Mouse (Mus musculus) spleen, adult 18-20 months (tissue): Measurements from ENCODE around the gene Fbxw7.
A peak's percentile ranks its signal among the peaks of the same experiment; 100 is the strongest.

Source experiments
- DNase-seq, 2 experiments: peaks; one replicate each; pipeline ENCODE4 v3.0.0; 2022; ENCODE audit warnings: mixed read lengths in 2 of 2

Fbxw7 gene

DNA sequence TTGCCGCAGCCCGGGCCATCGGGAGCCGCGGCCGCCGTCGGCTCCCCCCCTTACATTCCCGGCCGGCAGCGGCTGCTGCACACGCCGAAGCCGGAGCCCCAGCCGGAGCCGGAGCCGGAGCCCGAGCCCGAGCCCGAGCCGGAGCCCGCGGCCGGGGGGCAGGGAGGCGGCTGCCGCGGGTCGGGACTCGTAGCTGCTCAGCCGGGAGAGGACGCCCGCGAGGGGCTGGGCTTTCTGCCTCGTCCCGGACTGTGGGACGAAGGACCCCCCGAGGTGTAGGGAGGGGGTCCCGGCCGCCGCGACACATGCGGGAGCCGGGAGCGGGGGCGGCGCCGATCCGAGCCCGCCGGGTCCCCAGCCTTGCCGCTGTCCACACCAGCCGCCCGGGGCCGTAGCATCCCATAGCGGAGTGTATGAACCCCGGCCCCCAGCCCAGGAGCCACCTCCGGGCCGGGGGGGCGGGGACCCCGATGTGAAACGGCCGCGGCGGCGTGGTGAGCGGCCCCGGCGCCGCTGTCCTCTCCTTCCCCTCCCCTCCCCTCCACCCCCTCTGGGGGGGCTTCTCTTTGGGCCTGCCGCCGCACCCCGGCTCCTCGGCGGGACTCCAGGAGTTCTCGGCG is at the start of gene Fbxw7:
TSS of gene Fbxw7 (plus strand) at position 507 of the 620 bp plus-strand sequence.
- DNase-seq: no peak

DNA sequence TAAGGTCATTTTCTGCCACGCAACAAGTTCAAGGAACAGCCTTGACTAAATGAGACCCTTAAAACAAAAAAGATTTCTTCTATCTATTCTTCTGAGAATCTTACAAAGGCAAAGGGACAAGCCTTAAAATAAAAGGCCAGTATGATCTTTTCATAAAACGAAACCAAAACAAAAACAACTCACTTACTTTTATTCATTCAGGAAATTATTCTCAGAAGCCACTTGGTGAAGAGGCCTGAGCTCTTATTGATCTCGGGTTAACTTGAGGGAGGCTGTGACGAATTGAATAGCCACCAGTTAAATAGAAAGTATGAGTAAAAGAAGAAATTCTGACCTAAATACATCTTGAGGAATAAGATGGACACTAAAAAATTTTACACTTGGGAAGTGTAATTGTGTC is 46.1 kb upstream of the Fbxw7 start:
- DNase-seq: no peak

DNA sequence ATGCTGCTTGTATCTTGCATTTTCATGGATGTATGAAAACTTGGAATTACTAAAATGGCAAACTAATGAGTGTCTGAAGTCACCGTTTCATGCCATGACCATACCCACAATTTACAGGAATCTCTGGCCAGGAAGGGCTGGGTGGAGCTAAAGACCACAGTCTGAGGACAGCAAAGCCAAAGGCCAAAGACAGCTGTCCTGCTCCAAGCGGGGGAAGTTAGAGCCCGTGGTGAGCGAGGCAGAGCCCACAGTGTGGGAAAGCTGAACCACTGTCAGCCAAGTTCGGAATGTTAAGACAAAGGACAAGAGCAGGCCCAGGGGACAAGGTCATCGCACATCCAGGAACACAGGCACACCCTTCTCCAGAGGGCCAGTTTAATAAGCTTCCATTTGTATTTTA is 45.7 kb upstream of the Fbxw7 start:
- no peak for DNase-seq

DNA sequence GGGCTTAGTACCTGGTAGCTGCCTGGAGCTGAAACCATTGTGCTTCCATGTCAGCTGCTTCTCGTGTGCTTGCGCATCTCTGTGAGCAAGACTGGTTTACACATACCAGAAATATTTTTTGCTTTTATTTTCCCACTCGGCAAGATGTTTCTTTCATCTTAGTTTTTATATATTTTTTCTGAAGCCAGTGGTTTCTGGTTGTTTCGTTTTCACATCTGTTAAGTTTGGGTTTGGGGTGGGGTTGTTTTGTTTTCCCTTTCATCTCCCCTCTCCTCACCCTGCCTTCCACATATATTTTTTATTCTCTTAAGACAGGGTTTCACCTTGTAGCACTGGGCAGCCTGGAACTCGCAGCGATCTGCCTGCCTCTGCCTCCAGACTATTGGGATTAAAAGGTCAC is 44.5 kb upstream of the Fbxw7 start:
- no peak for DNase-seq

DNA sequence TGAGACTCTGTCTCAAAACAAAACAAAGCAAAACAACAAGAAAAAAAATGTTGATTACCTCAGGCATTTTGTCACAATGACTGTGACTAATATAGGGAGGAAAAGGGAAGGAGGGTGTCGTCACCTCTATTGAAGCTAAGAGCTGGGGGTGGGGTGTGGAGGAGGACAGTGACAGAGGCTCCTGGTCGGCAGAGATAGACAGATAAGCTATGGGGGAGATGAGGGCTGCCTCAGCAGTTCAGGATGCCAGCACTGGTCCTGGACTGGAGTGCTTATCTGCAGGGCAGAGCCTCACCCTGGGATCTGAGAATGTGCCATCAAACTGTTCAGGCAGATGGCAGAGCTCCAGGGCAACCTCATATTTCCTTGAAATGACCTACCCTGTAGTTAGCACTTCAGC is 43.1 kb upstream of the Fbxw7 start:
- DNase-seq: no peak

DNA sequence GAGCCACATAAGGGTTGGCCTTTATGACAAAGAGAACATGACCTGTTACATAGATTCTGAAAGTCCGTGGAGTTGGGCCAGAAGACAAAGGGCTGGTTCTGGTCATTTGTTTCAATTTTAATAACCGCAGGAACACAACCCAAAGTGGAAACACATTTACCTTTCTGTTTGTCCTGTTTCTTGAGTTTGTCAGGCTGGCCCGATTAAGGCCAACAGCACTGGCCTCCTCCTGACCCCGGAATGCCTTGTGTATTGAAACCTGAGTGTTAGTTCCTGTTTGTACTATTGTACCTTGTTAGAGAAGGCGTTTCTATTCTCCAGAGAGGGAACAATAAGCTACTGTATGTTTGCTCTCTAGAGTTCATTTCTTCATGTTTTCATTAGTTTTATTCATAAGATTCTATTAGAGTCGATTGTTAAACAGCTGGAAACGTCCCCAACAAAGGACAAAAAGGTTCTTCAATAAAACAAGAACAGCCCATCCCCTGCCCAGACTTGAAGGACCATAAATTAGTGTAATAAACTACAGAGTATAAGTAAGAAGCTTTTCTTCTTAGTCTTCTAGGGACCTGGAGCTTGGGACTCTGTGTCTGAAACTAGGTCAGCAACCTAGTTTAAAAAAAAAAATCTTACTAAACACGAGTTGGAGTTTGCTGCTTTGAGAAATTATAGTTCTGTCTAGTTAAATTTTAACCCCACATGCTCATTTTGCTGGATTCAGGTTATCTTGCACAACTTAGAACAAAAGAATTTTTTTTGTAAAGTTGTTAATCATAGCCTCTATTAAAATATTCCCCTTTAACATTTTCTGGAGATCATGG is 40.6 kb upstream of the Fbxw7 start:
- DNase-seq: no peak

DNA sequence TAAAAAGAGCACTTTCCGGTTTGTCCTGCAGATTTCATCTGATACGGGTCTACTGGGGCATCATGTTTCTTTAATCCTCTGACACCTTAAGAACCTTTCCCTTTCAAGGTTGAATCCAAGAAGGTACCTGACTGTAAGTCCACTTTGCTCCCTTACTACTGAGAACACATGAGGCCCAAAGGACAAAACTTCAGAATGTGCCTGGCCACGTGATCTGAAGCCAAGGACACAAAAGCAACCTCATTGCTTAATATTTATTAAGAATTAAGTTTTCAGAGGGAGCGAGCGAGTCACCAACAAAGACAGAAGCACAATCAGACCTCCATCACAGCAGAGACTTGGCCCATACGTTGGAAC is 40.0 kb upstream of the Fbxw7 start:
- DNase-seq: no peak

DNA sequence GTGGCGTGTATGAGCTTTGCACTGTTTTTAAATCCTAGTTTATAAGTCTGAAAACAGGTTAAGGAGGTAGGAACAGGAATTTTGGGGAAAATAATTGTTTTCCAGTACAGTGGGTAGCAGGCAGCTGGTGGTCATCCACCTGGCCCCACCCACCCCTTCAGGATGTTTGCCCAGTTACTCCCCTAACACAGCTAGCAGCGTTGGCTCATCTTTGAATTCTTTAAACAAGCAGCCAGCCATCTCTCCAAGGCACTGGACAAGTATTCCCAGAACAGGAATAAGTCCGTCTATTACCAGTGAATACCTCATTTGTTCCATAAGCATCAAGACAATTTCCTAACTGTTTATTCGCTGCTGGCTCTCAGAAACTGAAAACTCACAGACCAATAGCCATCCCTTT is 39.5 kb upstream of the Fbxw7 start:
- no peak for DNase-seq

DNA sequence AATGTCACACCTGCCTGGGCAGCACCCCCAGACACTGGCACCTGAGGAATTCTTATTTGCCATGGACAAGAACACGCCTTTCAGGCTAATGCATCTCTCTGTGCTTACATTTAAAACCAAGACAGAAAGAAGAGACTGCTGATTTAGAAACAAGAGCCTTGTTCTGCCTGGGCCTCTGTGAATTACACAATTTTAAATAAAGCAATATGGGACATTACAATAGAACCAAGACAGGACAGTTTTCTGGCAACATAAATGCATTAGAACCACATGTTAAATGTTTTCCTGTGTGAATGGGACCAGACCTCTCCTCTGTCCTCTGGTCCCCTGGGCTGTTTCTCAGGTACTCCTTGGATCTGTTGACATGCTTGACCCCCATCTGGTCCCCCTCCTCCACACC is 39.0 kb upstream of the Fbxw7 start:
- DNase-seq: no peak

DNA sequence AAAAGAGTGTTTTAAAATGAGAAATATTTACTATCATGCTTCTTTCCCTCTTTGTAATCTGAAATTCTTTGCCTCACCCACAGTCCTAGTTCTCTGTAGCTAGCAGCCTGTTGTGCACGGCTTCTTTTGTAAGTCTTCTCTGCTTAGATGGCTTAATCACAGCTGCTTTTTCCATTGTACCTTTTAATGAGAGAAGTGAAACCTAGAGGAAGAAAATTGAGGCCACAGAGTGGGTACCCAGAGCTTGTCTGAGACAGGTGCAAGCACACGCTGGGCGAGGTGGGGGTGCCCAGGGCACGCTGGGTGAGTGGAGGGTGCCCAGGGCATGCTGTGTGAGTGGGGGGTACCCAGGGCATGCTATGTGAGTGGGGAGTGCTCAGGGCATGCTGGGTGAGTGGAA is 27.2 kb upstream of the Fbxw7 start:
- DNase-seq: no peak

DNA sequence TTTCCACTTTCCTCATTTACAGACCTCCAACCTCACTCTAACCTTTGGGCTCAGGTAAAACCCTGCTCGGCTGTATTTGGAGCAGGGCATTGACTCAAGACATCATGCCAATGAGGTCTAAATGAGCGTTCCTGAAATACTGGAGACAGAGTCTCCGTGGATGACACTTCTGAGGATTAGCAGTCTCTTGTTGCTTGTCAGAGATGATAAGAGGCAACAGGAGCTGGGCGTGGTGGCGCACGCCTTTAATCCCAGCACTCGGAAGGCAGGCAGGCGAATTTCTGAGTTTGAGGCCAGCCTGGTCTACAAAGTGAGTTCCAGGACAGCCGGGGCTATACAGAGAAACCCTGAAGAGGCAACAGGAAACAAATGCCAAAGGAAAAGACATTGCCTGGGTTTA is 11.0 kb upstream of the Fbxw7 start:
- no peak for DNase-seq

DNA sequence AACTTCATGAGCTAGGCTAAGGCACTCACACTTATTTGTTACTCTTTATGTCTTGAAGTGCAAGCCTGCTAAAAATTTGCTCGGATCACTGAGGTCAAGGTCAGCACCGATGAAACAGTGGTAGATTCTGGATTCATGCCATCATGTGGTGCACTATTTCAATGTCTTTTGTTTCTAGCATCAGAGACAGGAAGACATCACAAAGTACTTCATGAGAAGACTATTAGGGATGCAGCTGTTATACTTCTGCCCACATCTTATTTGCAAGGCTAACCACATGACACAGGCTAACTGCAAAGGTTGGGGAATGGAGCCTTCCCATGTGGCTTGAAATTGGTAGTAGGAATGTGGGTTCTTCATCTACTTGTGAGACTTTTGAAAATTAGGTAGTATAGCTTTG is 8.9 kb upstream of the Fbxw7 start:
- DNase-seq: no peak

DNA sequence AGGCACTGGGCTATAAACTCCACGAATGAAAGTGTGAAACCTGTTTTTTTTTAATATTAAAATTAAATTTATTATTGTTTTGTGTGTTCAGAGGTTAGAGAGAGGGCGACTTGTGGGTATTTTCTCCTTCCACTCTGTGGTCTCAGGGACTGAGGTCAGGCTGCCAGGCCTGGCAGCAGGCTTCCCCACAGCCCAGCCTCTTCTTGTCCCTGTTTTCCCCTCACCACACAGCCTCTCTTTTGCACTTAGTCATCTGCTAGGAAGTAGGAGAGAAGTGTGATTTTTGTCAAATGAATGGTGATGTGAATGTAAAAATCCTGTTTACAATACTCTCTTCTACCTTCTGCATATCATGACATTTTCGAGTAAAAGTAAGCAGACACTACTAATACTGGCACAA is 7.2 kb upstream of the Fbxw7 start:
- no peak for DNase-seq

DNA sequence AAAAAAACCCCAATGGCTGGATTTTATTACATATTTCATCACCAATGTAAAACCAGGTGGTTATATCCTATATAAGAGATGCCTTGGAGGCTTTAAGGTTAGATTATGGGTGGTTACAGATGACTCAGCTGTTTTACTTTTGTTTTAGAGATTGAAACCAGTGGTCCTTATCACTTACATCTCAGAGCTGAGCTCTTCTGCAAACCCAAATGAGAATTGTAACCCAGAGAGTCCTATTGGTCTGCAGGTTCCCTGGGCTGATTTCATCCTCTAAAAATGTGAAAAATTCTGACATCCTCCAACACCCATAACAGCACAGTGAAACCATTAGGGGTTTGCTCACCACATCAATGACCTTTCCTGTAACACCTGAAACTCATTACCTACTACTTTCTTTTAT is 6.2 kb upstream of the Fbxw7 start:
- no peak for DNase-seq

DNA sequence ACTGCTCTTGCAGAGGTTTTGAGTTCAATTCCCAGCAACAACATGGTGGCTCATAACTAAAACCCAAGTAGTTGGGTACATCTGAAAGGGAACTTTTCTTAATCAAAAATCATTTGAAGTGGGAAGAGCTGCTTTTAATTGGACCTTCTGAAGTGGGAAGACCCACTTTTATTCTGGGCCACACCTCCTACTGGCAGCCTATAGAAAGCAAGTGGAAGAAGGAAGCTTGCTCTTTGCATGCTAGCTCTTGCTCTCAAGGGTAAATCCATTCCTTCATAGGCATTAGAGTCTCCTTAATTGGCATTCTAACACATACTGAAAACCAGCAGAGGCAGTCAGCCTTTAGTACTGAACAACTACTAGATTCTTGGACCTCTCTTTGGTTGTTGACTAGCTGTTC is 4.3 kb upstream of the Fbxw7 start:
- no peak for DNase-seq

DNA sequence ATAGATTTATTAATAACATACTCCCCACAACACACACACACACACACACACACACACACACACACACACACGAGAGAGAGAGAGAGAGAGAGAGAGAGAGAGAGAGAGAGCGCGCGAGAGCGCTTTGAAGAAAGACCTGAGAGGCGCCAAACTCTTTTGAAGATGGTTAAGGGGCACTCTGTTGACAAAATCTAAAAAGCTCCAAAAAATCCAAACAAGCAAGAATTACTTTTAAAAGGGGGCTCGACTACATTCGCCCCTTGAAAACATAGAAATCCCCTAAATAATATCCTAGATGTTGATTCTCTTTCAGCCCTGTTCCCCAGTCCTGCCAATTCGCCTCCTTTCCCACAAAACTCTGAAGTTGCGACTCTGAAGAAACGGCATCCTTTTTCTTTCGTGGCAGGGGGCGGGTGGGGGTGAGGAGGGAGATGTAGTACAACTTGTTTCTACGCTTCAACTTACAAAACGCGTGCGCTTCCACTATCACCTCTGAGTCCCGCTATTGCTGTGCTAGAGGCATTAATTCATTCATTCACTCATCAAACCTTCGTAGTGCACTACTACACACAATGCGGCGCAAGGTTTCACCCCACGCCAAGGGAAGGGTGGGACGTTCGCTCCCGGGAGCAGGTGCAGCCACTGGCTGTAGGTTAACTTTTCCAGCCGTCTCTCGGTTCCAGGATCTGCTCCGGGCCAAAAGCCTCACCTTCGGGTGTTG is 1.5 kb upstream of the Fbxw7 start:
- DNase-seq: no peak

DNA sequence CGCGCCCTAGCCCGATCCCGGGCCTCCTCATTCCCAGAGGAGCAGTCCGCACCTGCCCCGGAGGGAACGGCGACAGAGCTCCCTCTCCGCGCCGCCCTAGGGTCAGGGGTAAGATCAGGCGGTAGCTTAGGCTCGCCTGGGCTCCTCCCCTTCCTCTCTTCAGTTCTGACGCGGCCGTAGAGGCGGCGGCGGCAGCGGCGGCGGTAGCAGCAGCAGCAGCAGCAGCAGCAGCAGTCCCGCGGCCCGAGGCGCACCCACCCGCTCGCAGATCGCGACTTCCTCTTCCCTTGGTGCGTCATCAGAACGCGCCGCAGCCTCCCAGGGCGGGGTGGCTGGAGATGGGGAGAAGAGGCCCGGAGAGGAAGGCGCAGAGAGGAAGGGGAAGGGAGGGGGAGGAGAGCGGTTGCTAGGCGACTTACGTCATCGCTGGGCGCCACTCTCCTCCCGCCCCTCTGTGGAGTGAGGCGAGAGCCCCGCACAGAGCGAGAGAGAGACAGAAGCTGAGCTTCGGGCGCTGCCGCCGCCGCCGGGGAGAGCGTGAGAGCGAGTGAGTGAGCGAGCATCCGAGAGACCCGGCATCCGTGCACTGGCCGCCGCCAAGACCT is 809 bp upstream of the Fbxw7 start:
- peak; percentile 100 for DNase-seq

DNA sequence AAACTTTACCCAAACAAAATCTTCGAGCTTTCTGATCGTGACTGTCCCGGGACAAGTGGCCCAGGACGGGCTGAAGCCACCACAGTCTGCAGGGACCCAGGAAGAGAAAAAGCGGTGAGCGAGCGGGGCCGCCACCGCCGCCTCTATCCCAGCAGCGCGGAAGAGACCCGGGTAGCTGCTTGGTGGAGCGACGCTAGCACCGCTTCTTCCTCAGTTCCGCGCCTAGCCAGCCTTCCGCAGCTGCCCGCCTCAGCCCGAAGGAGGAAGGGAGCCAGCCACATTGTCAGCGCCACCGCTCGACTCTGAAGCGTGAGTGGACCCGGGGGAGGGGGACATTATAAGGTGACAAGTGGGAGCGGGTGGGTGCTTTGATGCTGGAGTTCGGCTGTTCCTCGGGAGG is 393 bp downstream of the Fbxw7 start:
- DNase-seq: peak; percentile 56 to 58

DNA sequence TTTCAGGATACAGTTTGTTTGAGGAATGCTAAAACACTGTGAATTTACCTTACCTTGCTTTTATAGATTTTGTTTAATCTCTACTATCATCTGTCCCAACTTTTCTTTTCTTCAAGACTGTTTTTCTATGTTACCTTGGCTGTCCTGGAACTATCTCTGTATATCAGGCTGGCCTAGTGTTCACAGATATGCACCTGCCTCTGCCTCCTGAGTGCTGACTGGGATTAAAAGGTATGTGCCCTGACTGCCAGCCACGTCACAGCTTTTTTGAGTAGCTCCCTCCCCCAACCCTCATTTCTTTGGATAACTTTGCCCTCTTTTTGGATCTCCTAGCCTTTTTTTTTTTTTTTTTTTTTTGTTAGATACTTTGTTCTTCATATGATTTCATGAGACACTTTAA is 1.9 kb downstream of the Fbxw7 start:
- no peak for DNase-seq

DNA sequence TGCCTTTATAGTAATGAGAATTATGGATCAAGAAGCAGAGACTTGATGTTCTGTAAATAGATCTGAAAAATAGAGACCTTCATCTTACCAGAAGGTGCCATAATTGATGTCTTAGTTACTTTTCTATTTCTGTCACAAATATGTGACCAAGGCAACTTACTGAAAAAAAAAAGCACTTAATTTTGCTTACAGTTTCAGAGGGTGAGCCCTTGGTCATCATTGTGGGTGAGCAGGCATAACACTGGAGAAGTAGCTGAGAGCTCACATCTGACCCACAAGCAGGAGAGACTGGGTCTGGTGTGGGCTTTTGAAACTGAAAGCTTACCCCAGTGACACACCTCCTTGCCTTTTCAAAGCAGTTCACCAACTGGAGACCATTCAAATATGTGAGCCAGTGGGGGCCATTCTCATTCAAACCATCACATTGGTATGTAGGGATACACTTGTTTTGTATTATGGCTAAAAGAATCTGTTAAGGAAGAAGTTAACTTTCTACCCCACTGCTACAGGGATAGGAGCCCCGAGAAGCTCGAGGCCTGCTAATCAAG is 5.7 kb downstream of the Fbxw7 start:
- DNase-seq: no peak

DNA sequence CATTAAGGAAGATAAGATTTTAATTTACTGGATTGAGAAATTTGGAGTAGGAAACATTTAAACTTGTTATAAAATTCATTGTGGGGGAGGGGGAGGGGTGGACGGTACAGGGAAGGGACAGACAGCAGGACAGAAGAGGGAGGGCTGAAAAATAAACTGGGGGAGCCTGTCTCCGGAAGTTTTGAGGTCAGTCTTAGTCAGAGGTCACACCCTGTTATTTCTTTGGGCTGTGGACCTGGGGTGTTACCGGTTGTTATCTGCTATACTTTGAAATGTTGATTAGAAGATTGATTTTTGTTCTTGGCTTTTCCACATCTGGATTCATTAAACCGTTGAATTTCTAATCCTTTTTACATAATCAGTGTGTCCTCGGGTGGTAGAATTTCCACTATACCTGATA is 10.9 kb downstream of the Fbxw7 start:
- DNase-seq: no peak

DNA sequence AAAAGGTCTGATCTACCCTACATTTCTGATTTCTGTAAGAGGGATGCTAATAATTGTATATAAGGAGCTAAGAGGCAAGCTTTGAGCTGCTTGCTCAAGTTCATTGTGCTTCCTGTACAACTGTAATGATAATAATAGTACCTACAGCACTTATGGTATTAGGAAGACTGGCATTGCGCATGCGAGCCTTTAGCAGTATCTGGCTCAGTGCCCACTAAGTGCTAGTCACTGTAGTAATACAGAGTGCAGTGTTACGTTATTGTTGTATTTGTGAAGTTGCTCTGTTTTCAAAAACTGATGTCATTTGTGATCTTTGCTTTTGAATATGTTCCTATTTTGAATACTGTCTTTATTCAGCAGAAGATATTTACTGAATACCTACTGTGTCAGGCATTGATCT is 11.3 kb downstream of the Fbxw7 start:
- no peak for DNase-seq

DNA sequence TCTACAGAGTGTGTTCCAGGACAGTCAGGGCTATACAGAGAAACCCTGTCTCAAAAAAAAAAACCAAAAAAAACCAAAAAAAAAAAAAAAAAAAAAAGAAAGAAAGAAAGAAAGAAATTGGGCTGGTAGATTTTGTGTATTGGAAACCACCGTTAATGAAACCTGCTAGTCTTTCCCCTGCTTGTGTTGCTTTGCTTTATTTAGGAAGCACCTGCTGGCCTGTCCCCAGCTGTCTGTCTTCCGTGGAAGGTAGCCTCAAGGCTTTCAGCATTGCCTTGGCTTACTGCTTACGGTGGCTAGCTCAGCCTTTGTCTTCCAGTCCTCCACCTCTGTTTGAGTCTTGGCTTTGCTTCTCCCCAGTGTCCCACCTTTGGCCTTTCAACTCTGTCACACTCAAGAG is 11.9 kb downstream of the Fbxw7 start:
- peak in 1 of 2 experiments; percentile 20 for DNase-seq

DNA sequence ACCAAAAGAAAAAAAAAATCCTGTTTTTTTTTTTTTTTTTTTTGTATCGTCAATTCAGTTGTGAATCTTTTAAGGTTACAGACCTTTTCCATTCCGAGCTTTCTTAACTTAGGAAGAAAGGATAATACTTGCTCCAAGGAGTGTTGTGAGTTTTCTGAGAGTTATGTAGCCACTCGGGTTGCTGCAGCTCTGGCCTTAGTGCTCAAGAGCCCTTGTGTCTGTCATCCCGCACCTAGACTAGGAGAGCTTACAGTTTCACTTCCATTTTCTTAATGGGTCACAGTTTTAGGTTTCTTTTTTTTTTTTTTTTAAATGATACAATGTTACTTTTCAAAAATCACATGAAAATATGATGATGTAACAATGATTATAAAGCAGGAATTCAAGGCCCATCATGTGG is 12.5 kb downstream of the Fbxw7 start:
- DNase-seq: no peak
